ENCODE assay signal across 8 mouse cellular contexts in the genomic region with DNA sequence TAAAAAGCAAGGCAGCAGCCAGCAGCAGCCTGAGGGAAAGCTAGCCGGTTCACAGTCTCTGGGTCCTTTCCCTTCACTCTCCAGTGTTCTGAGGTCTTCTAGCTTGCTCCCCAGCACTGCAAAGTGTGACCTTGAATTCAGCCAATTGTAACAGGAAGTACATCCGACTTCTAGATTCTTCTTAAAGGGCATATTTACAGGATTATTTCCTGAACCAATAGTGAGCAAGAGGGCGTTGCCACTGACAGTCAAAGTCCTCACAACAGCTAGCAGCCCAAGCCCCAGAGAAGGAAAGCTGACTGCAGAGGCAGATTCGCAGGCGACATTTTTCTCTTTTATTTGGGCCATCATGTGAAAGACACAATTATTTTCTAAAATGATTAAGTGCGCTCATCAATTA. TPM values are rescaled to one million over a fixed set of nuclear protein-coding genes. Genes with fewer than 3 reads are reported as not detected.
DNase-seq lines count a peak whose midpoint lies in the region; ATAC-seq and TF ChIP-seq lines count a peak whose summit lies in the region.

No protein-coding gene starts in this region.

- H3K4me3 ChIP-seq in liver, embryonic 11.5 days (ENCODE audit: low read depth, low read length) = no peak overlapping the region
- H3K4me3 ChIP-seq in liver, embryonic 12.5 days = no peak overlapping the region
- H3K4me3 ChIP-seq in heart, postnatal 0 days (ENCODE audit: low read depth, low read length) = no peak overlapping the region
- H3K4me3 ChIP-seq in liver, postnatal 0 days (ENCODE audit: low read depth, low read length) = no peak overlapping the region
- no peak overlapping the region for H3K4me3 ChIP-seq in midbrain, embryonic 16.5 days (ENCODE audit: low read depth, low read length)

- TF ChIP-seq EP300 in heart, postnatal 0 days (IDR thresholded peaks at IDR 0.05; ENCODE audit: low read depth) = no peak
- TF ChIP-seq EP300 in liver, postnatal 0 days (IDR thresholded peaks at IDR 0.05; ENCODE audit: low read depth) = no peak

- no peak for ATAC-seq in liver, embryonic 11.5 days (replicated peaks; ENCODE audit: low FRiP score)
- ATAC-seq in liver, embryonic 12.5 days = no peak
- peak; percentile 62 for ATAC-seq in heart, postnatal 0 days (ENCODE audit: insufficient read depth, low read depth)
- ATAC-seq in liver, postnatal 0 days = peak; percentile 60; the same call in 1 of the 2 replicates
- ATAC-seq in midbrain, embryonic 16.5 days = no peak

- H3K9ac ChIP-seq in liver, embryonic 11.5 days (ENCODE audit: low read depth, low read length) = no peak overlapping the region
- no peak overlapping the region for H3K9ac ChIP-seq in liver, embryonic 12.5 days
- no peak overlapping the region for H3K9ac ChIP-seq in heart, postnatal 0 days (replicated peaks; ENCODE audit: low read depth, low read length)
- H3K9ac ChIP-seq in liver, postnatal 0 days (replicated peaks) = no peak overlapping the region
- no peak overlapping the region for H3K9ac ChIP-seq in midbrain, embryonic 16.5 days (ENCODE audit: low read depth, low read length)

- no peaks in the 10 kb centered on the region for H3K27me3 ChIP-seq in liver, embryonic 11.5 days (replicated peaks; ENCODE audit: control insufficient read depth, insufficient read depth, low read length)
- H3K27me3 ChIP-seq in liver, embryonic 12.5 days (replicated peaks) = no peaks in the 10 kb centered on the region
- H3K27me3 ChIP-seq in heart, postnatal 0 days (ENCODE audit: control insufficient read depth, insufficient read depth, low read length) = no peaks in the 10 kb centered on the region
- H3K27me3 ChIP-seq in liver, postnatal 0 days (ENCODE audit: insufficient read depth, low read length) = no peaks in the 10 kb centered on the region
- H3K27me3 ChIP-seq in midbrain, embryonic 16.5 days (ENCODE audit: control insufficient read depth, insufficient read depth, low read depth, low read length) = no peaks in the 10 kb centered on the region

- peaks cover 4% of the 10 kb centered on the region; the same call in 1 of the 2 replicates for H3K4me1 ChIP-seq in liver, embryonic 11.5 days (replicated peaks; ENCODE audit: control insufficient read depth, insufficient read depth, low read length)
- peaks cover 15% of the 10 kb centered on the region; the same call in 1 of the 2 replicates for H3K4me1 ChIP-seq in liver, embryonic 12.5 days
- peaks cover 27% of the 10 kb centered on the region for H3K4me1 ChIP-seq in heart, postnatal 0 days (ENCODE audit: control insufficient read depth, insufficient read depth)
- peaks cover 18% of the 10 kb centered on the region for H3K4me1 ChIP-seq in liver, postnatal 0 days (ENCODE audit: insufficient read depth)
- H3K4me1 ChIP-seq in midbrain, embryonic 16.5 days (ENCODE audit: control insufficient read depth, insufficient read depth, low read length) = peaks cover 8% of the 10 kb centered on the region; the same call in 1 of the 2 replicates

- DNase-seq in liver, embryonic 11.5 days (ENCODE audit: low spot score) = no peak
- DNase-seq in heart, postnatal 0 days (ENCODE audit: low spot score) = peak; percentile 55
- DNase-seq in liver, postnatal 0 days = peak; percentile 28
- peak; percentile 33 for DNase-seq in thymus, postnatal 14 days
- no peak for DNase-seq in frontal cortex, postnatal 25 days (ENCODE audit: low spot score in 2 of 2)
- DNase-seq in neural tube, embryonic 10.5 days (ENCODE audit: extremely low spot score, low spot score) = no peak

- TF ChIP-seq CTCF in heart, postnatal 0 days (IDR thresholded peaks at IDR 0.05; ENCODE audit: low read depth) = no peak
- TF ChIP-seq CTCF in liver, postnatal 0 days (IDR thresholded peaks at IDR 0.05; ENCODE audit: low read depth) = no peak

- no peaks in the 10 kb centered on the region for H3K36me3 ChIP-seq in liver, embryonic 11.5 days (ENCODE audit: control insufficient read depth, insufficient read depth, low read length)
- H3K36me3 ChIP-seq in liver, embryonic 12.5 days = no peaks in the 10 kb centered on the region
- peaks cover 8% of the 10 kb centered on the region; the same call in 1 of the 2 replicates for H3K36me3 ChIP-seq in heart, postnatal 0 days (replicated peaks; ENCODE audit: control insufficient read depth, insufficient read depth, low read length)
- no peaks in the 10 kb centered on the region for H3K36me3 ChIP-seq in liver, postnatal 0 days (replicated peaks; ENCODE audit: insufficient read depth, low read length)
- no peaks in the 10 kb centered on the region for H3K36me3 ChIP-seq in midbrain, embryonic 16.5 days (ENCODE audit: control insufficient read depth, insufficient read depth, low read length)

- H3K9me3 ChIP-seq in liver, embryonic 11.5 days (ENCODE audit: control insufficient read depth, low read length) = no peaks in the 10 kb centered on the region
- H3K9me3 ChIP-seq in liver, embryonic 12.5 days (replicated peaks) = no peaks in the 10 kb centered on the region
- H3K9me3 ChIP-seq in heart, postnatal 0 days (replicated peaks; ENCODE audit: control insufficient read depth, low read length) = no peaks in the 10 kb centered on the region
- no peaks in the 10 kb centered on the region for H3K9me3 ChIP-seq in liver, postnatal 0 days (ENCODE audit: low read length)
- no peaks in the 10 kb centered on the region for H3K9me3 ChIP-seq in midbrain, embryonic 16.5 days (replicated peaks; ENCODE audit: control insufficient read depth, low read length, poor library complexity, severe bottlenecking)

- H3K4me2 ChIP-seq in liver, embryonic 11.5 days = no peak overlapping the region
- no peak overlapping the region for H3K4me2 ChIP-seq in liver, embryonic 12.5 days
- H3K4me2 ChIP-seq in heart, postnatal 0 days (ENCODE audit: low read depth, low read length) = no peak overlapping the region
- no peak overlapping the region for H3K4me2 ChIP-seq in liver, postnatal 0 days (ENCODE audit: low read depth, low read length)
- no peak overlapping the region for H3K4me2 ChIP-seq in midbrain, embryonic 16.5 days (ENCODE audit: low read length)

- H3K27ac ChIP-seq in liver, embryonic 11.5 days (ENCODE audit: low read depth, low read length) = peak overlapping the region; percentile 48; the same call in 1 of the 2 replicates
- no peak overlapping the region for H3K27ac ChIP-seq in liver, embryonic 12.5 days
- peak overlapping the region; percentile 72 for H3K27ac ChIP-seq in heart, postnatal 0 days (ENCODE audit: low read depth)
- H3K27ac ChIP-seq in liver, postnatal 0 days (ENCODE audit: low read depth) = peak overlapping the region; percentile 76
- no peak overlapping the region for H3K27ac ChIP-seq in midbrain, embryonic 16.5 days (ENCODE audit: low read length)

- WGBS in liver, embryonic 11.5 days = 69% methylated on average over 6 of the region's 6 CpGs
- WGBS in liver, embryonic 12.5 days (ENCODE audit: insufficient replicate concordance) = 53% methylated on average over 6 of the region's 6 CpGs
- 46% methylated on average over 6 of the region's 6 CpGs for WGBS in heart, postnatal 0 days
- 40% methylated on average over 6 of the region's 6 CpGs for WGBS in liver, postnatal 0 days (ENCODE audit: insufficient replicate concordance)
- WGBS in midbrain, embryonic 16.5 days = 69% methylated on average over 6 of the region's 6 CpGs

RNA-seq across cellular contexts. Expression of a gene that starts 46.6 kb away (rescaled TPM):
- polyA plus RNA-seq in liver, embryonic 11.5 days (2014; fragmentation: Nextera tagmentation; extraction: Ambion mirVana) = 45.2 and 46.8 TPM in 2 replicates
- polyA plus RNA-seq in liver, embryonic 12.5 days (2016; fragmentation: Nextera tagmentation; extraction: Ambion mirVana) = 44.2 and 45.7 TPM in 2 replicates
- 2,277 and 2,295 TPM in 2 replicates for total RNA-seq in heart, postnatal 0 days (2014; rRNA removed; ENCODE audit: low replicate concordance)
- polyA plus RNA-seq in heart, postnatal 0 days (2015; fragmentation: Nextera tagmentation; extraction: Ambion mirVana) = 706 and 785 TPM in 2 replicates
- 13.5 and 14.8 TPM in 2 replicates for polyA plus RNA-seq in liver, postnatal 0 days (2015; fragmentation: Nextera tagmentation; extraction: Ambion mirVana)
- polyA plus RNA-seq in midbrain, embryonic 16.5 days (2015; fragmentation: Nextera tagmentation; extraction: Ambion mirVana) = 44.4 and 45.6 TPM in 2 replicates

Comparison
In these comparisons a context has a peak if more than half of its experiments do, and no peak if none do; other contexts are left out.
1. ATAC-seq: peak in heart, postnatal 0 days (single experiment) and liver, postnatal 0 days (single experiment); none in liver, embryonic 11.5 days (single experiment), liver, embryonic 12.5 days (single experiment) and midbrain, embryonic 16.5 days (single experiment).
2. DNase-seq: peak in heart, postnatal 0 days (single experiment), liver, postnatal 0 days (single experiment) and thymus, postnatal 14 days (single experiment); none in liver, embryonic 11.5 days (single experiment), frontal cortex, postnatal 25 days (0 of 2) and neural tube, embryonic 10.5 days (single experiment).
3. H3K27ac ChIP-seq: peak in liver, embryonic 11.5 days (single experiment), heart, postnatal 0 days (single experiment) and liver, postnatal 0 days (single experiment); none in liver, embryonic 12.5 days (single experiment) and midbrain, embryonic 16.5 days (single experiment).
4. RNA of a gene that starts 46.6 kb away (polyA plus RNA-seq): 706 to 785 TPM in heart, postnatal 0 days; 45.2 to 46.8 TPM in liver, embryonic 11.5 days, 44.4 to 45.6 TPM in midbrain, embryonic 16.5 days, 44.2 to 45.7 TPM in liver, embryonic 12.5 days and 13.5 to 14.8 TPM in liver, postnatal 0 days; every median in the first group is over 10 times any median in the second.